Mouse (Mus musculus): ENCODE data around the gene Dnajb1. TPM values are rescaled to one million over a fixed set of nuclear protein-coding genes. Genes with fewer than 3 reads are reported as not detected.

Dnajb1 gene
- polyA plus RNA-seq, 1 experiment from 2014 or later = 31.6 TPM

DNA sequence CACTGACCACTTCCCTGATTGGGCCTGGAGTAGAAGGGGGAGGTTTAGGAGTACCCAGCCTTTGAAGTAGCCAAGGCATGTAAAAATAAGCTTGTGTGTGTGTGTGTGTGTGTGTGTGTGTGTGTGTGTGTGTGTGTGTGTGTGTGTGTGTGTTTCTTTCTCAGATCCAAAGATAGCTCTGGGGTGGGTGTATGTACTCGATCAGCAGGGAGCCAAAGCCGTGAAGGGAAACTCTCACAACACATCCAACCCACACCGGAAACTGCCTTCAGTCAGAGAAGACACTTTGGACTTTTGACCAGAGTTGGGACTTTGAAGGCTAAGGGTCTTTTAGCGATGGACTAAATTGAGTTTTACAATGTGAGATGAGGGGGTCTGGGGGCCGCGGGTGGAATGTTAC is 41.7 kb downstream of the Dnajb1 start:
- ATAC-seq = no peak
- H3K9ac ChIP-seq (replicated peaks) = no peak overlapping the region
- no peaks in the 10 kb centered on the region for H3K27me3 ChIP-seq (ENCODE audit: insufficient read depth, low read length)
- WGBS (ENCODE audit: insufficient replicate concordance) = 87% methylated on average over 6 of the region's 6 CpGs
- no peak overlapping the region for H3K27ac ChIP-seq (ENCODE audit: low read depth)
- DNase-seq = no peak
- no peak overlapping the region for H3K4me2 ChIP-seq (ENCODE audit: low read depth, low read length)
- TF ChIP-seq EP300 (IDR thresholded peaks at IDR 0.05; ENCODE audit: low read depth) = no peak
- TF ChIP-seq CTCF (IDR thresholded peaks at IDR 0.05; ENCODE audit: low read depth) = no peak
- H3K4me3 ChIP-seq (ENCODE audit: low read depth, low read length) = no peak overlapping the region
- H3K4me1 ChIP-seq (ENCODE audit: insufficient read depth) = peaks cover 17% of the 10 kb centered on the region
- H3K36me3 ChIP-seq (replicated peaks; ENCODE audit: insufficient read depth, low read length) = no peaks in the 10 kb centered on the region
- H3K9me3 ChIP-seq (ENCODE audit: low read length) = no peaks in the 10 kb centered on the region

DNA sequence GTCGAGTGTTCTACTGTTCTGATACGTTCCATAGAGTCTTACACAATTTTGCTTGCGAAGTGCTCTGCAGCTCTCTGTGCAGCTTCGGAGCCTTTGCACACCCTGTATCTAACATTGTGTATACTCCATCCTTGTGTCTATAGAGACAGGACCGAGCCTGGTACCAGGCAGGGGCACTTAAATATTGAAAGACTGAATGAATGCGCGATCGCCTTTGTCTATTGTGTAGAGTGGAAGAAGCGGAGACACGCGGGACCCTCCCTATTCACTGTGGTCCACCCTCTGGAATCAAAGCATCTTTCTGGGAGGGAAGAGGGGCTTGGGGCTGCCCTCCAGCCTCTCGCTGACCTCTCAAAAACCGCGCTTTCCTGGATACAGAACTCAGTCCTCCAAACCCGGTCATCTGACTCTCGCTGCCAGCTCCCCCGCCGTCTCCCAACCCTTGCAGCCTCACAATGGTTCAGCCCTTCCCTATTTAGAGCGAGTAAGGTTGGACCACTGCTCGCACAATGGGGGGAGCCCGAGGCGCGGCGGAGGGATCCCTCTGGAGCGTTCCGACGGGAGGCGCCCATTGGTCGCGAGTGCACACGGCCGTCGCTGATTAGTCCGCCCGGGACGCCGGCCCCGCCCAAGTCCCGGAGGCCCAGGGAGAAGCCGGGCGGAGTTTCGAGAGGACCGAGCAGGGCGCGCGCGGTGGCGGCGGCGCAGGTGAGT is 44.2 kb downstream of the Dnajb1 start, which contains the start of gene Gipc1:
Gene Gipc1 (plus strand): TSS at position 648 of the 714 bp plus-strand sequence.
- peak; percentile 80 for TF ChIP-seq EP300 (IDR thresholded peaks at IDR 0.05; ENCODE audit: low read depth)
- 0 out of 2 replicates have a peak, but pooled peaks have one; percentile 22 for TF ChIP-seq CTCF (IDR thresholded peaks at IDR 0.05; ENCODE audit: low read depth)
- peak within 1 kb of the TSS; percentile 94 for H3K9ac ChIP-seq (replicated peaks)
- DNase-seq = peak; percentile 96
- H3K4me3 ChIP-seq (ENCODE audit: low read depth, low read length) = peak within 1 kb of the TSS; percentile 97
- WGBS (ENCODE audit: insufficient replicate concordance) = 6% methylated on average over 42 of the region's 50 CpGs
- peak within 1 kb of the TSS; percentile 84 for H3K27ac ChIP-seq (ENCODE audit: low read depth)
- peaks cover 30% of the 10 kb centered on the region for H3K4me1 ChIP-seq (ENCODE audit: insufficient read depth)
- no peaks in the 10 kb centered on the region for H3K36me3 ChIP-seq (replicated peaks; ENCODE audit: insufficient read depth, low read length)
- peak within 1 kb of the TSS; percentile 97 for H3K4me2 ChIP-seq (ENCODE audit: low read depth, low read length)
- peak; percentile 98 for ATAC-seq
- H3K9me3 ChIP-seq (ENCODE audit: low read length) = no peaks in the 10 kb centered on the region
- H3K27me3 ChIP-seq (ENCODE audit: insufficient read depth, low read length) = no peaks in the 10 kb centered on the region

DNA sequence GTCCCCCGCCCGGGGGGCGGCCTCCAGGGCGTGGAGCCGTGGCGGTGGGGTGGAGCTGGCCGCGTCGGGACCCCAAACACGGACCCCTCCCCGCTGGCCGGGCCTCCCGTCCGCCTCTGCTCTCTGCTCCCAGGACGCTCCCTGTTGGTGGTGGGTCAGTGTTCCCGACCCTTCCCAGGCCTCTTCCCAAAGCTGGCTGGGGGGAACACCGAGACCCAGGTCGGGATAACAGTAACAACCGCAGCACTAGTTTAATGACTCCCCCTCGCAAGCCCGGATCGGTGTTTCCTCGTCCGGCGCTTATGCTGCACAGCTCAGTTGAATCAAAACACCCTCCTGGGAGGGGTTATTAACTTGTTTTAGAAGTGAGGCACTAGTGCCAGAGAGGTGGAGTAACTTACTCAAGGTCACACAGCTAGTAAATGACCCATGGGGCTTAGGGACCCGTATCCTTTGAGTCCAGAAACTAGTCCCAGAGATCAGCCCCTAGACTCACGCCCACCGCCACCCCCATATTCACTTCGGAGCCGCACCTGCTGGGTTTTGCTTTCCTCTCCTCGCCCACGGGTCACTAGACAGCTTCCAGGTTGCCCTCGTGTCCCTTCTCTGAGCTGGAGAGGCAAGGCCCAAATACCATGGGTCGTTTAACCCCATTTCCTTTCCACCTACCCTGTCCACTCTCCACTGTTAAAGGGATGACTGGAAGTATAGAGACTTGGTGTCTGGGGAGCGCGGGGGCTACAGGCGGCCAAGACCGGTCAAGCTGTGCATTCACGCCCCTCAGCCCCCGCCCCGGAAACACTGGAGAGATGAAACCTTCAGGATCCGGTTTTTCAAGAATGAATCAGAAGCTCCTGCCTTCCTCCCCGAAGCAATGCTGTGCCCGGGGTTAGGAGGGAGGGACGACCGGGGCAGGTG is 45.0 kb downstream of the Dnajb1 start:
- ATAC-seq (peak; percentile 24), DNase-seq (peak; percentile 55)
- Histone ChIP-seq H3K27me3 (ENCODE audit: insufficient read depth, low read length) (no peaks in the 10 kb centered on the region), H3K27ac (ENCODE audit: low read depth) (peak overlapping the region; percentile 84), H3K4me3 (ENCODE audit: low read depth, low read length) (peak overlapping the region; percentile 97), H3K36me3 (replicated peaks; ENCODE audit: insufficient read depth, low read length) (no peaks in the 10 kb centered on the region), H3K4me1 (ENCODE audit: insufficient read depth) (peaks cover 35% of the 10 kb centered on the region), H3K9me3 (ENCODE audit: low read length) (no peaks in the 10 kb centered on the region), H3K4me2 (ENCODE audit: low read depth, low read length) (peak overlapping the region; percentile 97), H3K9ac (replicated peaks) (peak overlapping the region; percentile 94)
- no peak for TF ChIP-seq EP300 (IDR thresholded peaks at IDR 0.05; ENCODE audit: low read depth)
- TF ChIP-seq CTCF (IDR thresholded peaks at IDR 0.05; ENCODE audit: low read depth) = no peak
- WGBS (ENCODE audit: insufficient replicate concordance) = under 1% methylated on average over 45 of the region's 46 CpGs

DNA sequence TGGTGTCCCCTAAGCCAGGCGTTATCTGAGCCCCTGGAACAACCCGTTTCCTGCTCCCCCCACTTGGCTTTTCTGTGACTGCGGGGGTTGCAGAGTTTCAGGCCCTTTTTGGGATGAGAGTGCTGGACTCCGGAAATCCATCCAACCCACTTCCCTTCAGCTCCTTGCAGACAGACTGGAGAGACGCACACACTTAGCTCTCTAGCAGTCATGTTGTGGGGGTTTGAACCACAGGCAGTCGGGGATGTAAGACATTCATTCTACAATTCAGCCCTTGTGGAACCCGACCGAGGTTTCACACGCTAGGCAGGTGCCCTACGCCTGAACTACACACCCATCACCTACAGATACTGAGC is 45.6 kb downstream of the Dnajb1 start:
- ATAC-seq (no peak), DNase-seq (no peak)
- peaks cover 35% of the 10 kb centered on the region for H3K4me1 ChIP-seq (ENCODE audit: insufficient read depth)
- TF ChIP-seq EP300 (IDR thresholded peaks at IDR 0.05; ENCODE audit: low read depth) (no peak), CTCF (IDR thresholded peaks at IDR 0.05; ENCODE audit: low read depth) (no peak)
- peak overlapping the region; percentile 84 for H3K27ac ChIP-seq (ENCODE audit: low read depth)
- peak overlapping the region; percentile 94 for H3K9ac ChIP-seq (replicated peaks)
- peak overlapping the region; percentile 97 for H3K4me3 ChIP-seq (ENCODE audit: low read depth, low read length)
- H3K27me3 ChIP-seq (ENCODE audit: insufficient read depth, low read length) = no peaks in the 10 kb centered on the region
- H3K36me3 ChIP-seq (replicated peaks; ENCODE audit: insufficient read depth, low read length) = no peaks in the 10 kb centered on the region
- peak overlapping the region; percentile 97 for H3K4me2 ChIP-seq (ENCODE audit: low read depth, low read length)
- H3K9me3 ChIP-seq (ENCODE audit: low read length) = no peaks in the 10 kb centered on the region
- WGBS (ENCODE audit: insufficient replicate concordance) = 32% methylated on average over 10 of the region's 10 CpGs

DNA sequence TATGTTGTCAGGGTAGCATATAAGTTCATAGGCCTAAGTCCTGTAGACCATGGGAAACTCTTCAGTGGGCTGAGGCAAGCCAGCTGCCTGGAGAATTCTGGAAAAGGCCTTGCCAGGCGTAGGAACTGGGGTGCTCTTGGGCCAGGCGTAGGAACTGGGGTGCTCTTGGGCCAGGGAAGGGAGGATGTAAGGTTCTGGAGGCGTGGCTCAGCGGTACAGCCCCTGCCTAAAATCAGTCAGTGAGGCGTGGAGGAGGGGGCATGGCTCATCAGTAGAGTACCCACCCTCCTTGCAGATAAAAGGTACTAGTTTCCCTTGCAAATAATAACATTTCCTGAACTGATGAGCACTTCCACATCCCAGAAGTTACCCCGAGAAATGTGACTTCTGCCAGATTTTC is 46.7 kb downstream of the Dnajb1 start:
- no peak for ATAC-seq
- Histone ChIP-seq H3K36me3 (replicated peaks; ENCODE audit: insufficient read depth, low read length) (no peaks in the 10 kb centered on the region), H3K4me3 (ENCODE audit: low read depth, low read length) (no peak overlapping the region), H3K4me2 (ENCODE audit: low read depth, low read length) (no peak overlapping the region), H3K27ac (ENCODE audit: low read depth) (no peak overlapping the region), H3K9ac (replicated peaks) (no peak overlapping the region), H3K9me3 (ENCODE audit: low read length) (no peaks in the 10 kb centered on the region), H3K27me3 (ENCODE audit: insufficient read depth, low read length) (no peaks in the 10 kb centered on the region), H3K4me1 (ENCODE audit: insufficient read depth) (peaks cover 35% of the 10 kb centered on the region)
- no peak for DNase-seq
- TF ChIP-seq CTCF (IDR thresholded peaks at IDR 0.05; ENCODE audit: low read depth) (no peak), EP300 (IDR thresholded peaks at IDR 0.05; ENCODE audit: low read depth) (no peak)
- WGBS (ENCODE audit: insufficient replicate concordance) = 80% methylated on average over 6 of the region's 6 CpGs

DNA sequence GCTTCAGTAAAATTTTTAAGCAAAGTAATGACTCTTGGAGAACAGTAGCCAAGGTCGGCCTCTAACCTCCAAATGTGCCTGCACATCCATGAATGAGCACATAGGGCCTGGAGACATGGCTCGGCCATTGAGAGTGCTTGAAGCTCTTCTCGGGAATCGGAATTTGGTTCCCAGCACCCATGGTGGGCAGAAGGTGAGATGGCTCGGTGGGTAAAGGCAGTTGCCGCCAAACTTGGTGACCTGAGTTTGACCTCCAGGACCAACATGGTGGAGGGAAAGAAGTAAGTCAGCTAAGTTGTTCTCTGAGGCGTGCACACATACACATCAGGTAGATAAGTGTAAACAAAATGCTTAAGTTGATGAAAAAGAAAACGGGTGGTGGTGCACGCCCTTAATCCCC is 48.0 kb downstream of the Dnajb1 start:
- ATAC-seq (no peak), DNase-seq (no peak)
- 78% methylated on average over 9 of the region's 9 CpGs for WGBS (ENCODE audit: insufficient replicate concordance)
- TF ChIP-seq CTCF (IDR thresholded peaks at IDR 0.05; ENCODE audit: low read depth) (no peak), EP300 (IDR thresholded peaks at IDR 0.05; ENCODE audit: low read depth) (no peak)
- no peaks in the 10 kb centered on the region for H3K27me3 ChIP-seq (ENCODE audit: insufficient read depth, low read length)
- no peak overlapping the region for H3K9ac ChIP-seq (replicated peaks)
- H3K27ac ChIP-seq (ENCODE audit: low read depth) = no peak overlapping the region
- no peak overlapping the region for H3K4me2 ChIP-seq (ENCODE audit: low read depth, low read length)
- no peak overlapping the region for H3K4me3 ChIP-seq (ENCODE audit: low read depth, low read length)
- H3K4me1 ChIP-seq (ENCODE audit: insufficient read depth) = peaks cover 35% of the 10 kb centered on the region
- no peaks in the 10 kb centered on the region for H3K9me3 ChIP-seq (ENCODE audit: low read length)
- H3K36me3 ChIP-seq (replicated peaks; ENCODE audit: insufficient read depth, low read length) = no peaks in the 10 kb centered on the region
